Mouse (Mus musculus) bone marrow macrophage, adult 2 months (primary cell): ENCODE data around the gene Obox7. TPM values are rescaled to one million over a fixed set of nuclear protein-coding genes. Genes with fewer than 3 reads are reported as not detected.
"Not testable (repeated sequence)": the region's sequence is repeated elsewhere in the genome, so short reads cannot be mapped to it uniquely, and the experiment has no call there.

Experiments used
- H3K27ac ChIP-seq: 2 replicates; pipeline ENCODE4 v1.5.1; 2012; ENCODE audit warnings: low read depth, low read length; ENCODE audit not compliant: insufficient read depth
- H3K4me1 ChIP-seq: 2 replicates; pipeline ENCODE4 v1.6.1; 2012; ENCODE audit warnings: low read length; ENCODE audit not compliant: control insufficient read depth, insufficient read depth
- H3K4me3 ChIP-seq: 2 replicates; pipeline ENCODE4 v1.5.1; 2012; ENCODE audit warnings: mild to moderate bottlenecking, low read length, moderate library complexity; ENCODE audit not compliant: insufficient read depth
- polyA plus RNA-seq: library from polyadenylated mRNA; stranded (reverse); fragments of >200 nt; gene quantifications from 2 replicates; pipeline ENCODE4 v1.2.4, GENCODE M21; 2012; ENCODE audit not compliant: missing spikeins, insufficient read depth, insufficient read length

Obox7 gene
- polyA plus RNA-seq, result not detected in 2 replicates

- H3K4me3 ChIP-seq, H3K4me1 ChIP-seq, H3K27ac ChIP-seq: not testable (repeated sequence)
Observed at GRCm38 (mm10) chr7:14659196-14659595, at the start of gene Obox7. Gene Obox7, plus strand, starts transcription at chr7:14659496.

- not testable (repeated sequence) for H3K27ac ChIP-seq, H3K4me1 ChIP-seq, H3K4me3 ChIP-seq
Observed at GRCm38 (mm10) chr7:14622556-14623542, 36.4 kb upstream of the Obox7 start.

Other genes with a start within 250 kb of the Obox7 start
- gene Sult2a8, start 212.7 kb upstream of the Obox7 start, polyA plus RNA-seq, result not detected in 2 replicates
- gene Sult2a7, start 165.3 kb upstream of the Obox7 start, polyA plus RNA-seq, result not detected in 2 replicates
- gene Vmn1r90, start 96.0 kb upstream of the Obox7 start, polyA plus RNA-seq, result not detected in 2 replicates